Mouse (Mus musculus) liver, adult 2 months (tissue): Measurements from ENCODE around the gene Rnf183. TPM values are rescaled to one million over a fixed set of nuclear protein-coding genes. Genes with fewer than 3 reads are reported as not detected.

ENCODE experiments used
- DNase-seq: peaks from one replicate; pipeline ENCODE4 v3.0.0-alpha.2; 2011; ENCODE audit warnings: low read depth, low spot score; ENCODE audit errors: extremely low read depth
- H3K27ac ChIP-seq: fragments of 200-500 bp; replicated peaks from 2 replicates; pipeline ENCODE4 v1.5.1; 2012; ENCODE audit warnings: low read depth, mild to moderate bottlenecking, control low read depth, inconsistent platforms, low read length; ENCODE audit not compliant: insufficient read depth
- H3K27me3 ChIP-seq: fragments of 200-500 bp; 2 replicates; pipeline ENCODE4 v1.6.1; 2012; ENCODE audit warnings: mild to moderate bottlenecking, moderate library complexity, low read length, inconsistent platforms; ENCODE audit not compliant: control insufficient read depth, insufficient read depth
- H3K36me3 ChIP-seq: fragments of 200-500 bp; 2 replicates; pipeline ENCODE4 v1.6.1; 2012; ENCODE audit warnings: low read length, inconsistent platforms; ENCODE audit not compliant: control insufficient read depth, insufficient read depth
- H3K4me1 ChIP-seq: fragments of 200-500 bp; 2 replicates; pipeline ENCODE4 v1.6.1; 2011; ENCODE audit warnings: low read length; ENCODE audit not compliant: control insufficient read depth, insufficient read depth
- H3K4me3 ChIP-seq: fragments of 200-500 bp; 2 replicates; pipeline ENCODE4 v1.5.1; 2011; ENCODE audit warnings: low read depth, mild to moderate bottlenecking, control low read depth, low read length, moderate library complexity; ENCODE audit not compliant: insufficient read depth
- H3K79me2 ChIP-seq: fragments of 200-500 bp; 2 replicates; pipeline ENCODE4 v1.6.1; 2012; ENCODE audit warnings: inconsistent platforms, mild to moderate bottlenecking, low read length, moderate library complexity; ENCODE audit not compliant: control insufficient read depth, insufficient read depth
- H3K9ac ChIP-seq: fragments of 200-500 bp; 2 replicates; pipeline ENCODE4 v1.6.1; 2012; ENCODE audit warnings: low read depth, mild to moderate bottlenecking, control low read depth, inconsistent platforms, low read length
- CTCF ChIP-seq: fragments of 200-500 bp; IDR thresholded peaks from 2 replicates; pipeline ENCODE4 v1.5.1; 2011; ENCODE audit warnings: low read depth, low read length, control low read depth
- POLR2A ChIP-seq: fragments of 200-500 bp; IDR thresholded peaks from 2 replicates; pipeline ENCODE4 v1.6.1; 2011; ENCODE audit warnings: low read length, control low read depth; ENCODE audit not compliant: insufficient read depth; ENCODE audit errors: extremely low read depth
- WGBS: fragments of 180-500 bp; shearing (Covaris S2); methylation state at CpG from one replicate; pipeline ENCODE4 v1.1.7; 2018; 5-methylcytosine and 5-hydroxymethylcytosine counted together
- polyA plus RNA-seq: library from polyadenylated mRNA; depleted of rRNA; stranded (reverse); fragments of >200 nt; gene quantifications from 2 replicates; pipeline ENCODE4 v1.2.3, GENCODE M21; 2012
- total RNA-seq: library from RNA; depleted of rRNA; stranded (reverse); fragments of >200 nt; gene quantifications from 2 replicates; pipeline ENCODE4 v1.2.3, GENCODE M21; 2014

The Rnf183 gene
- total and polyA plus RNA-seq, 2 experiments, result not detected

- Histone ChIP-seq H3K4me3 (no peak overlapping the region), H3K36me3 (peaks cover 20% of the 10 kb centered on the region), H3K27me3 (no peaks in the 10 kb centered on the region), H3K27ac (no peak overlapping the region), H3K79me2 (no peaks in the 10 kb centered on the region), H3K4me1 (no peaks in the 10 kb centered on the region), H3K9ac (no peak overlapping the region)
- WGBS, result 60% methylated on average over 17 of the region's 17 CpGs
- DNase-seq, result no peak
- TF ChIP-seq CTCF (no peak), POLR2A (no peak)
Measured at GRCm38 (mm10) chr4:62427978-62428758, 6.9 kb downstream of the Rnf183 start.

- no peaks in the 10 kb centered on the region for H3K27me3 ChIP-seq
- no peak for DNase-seq
- 96% methylated on average over 4 of the region's 4 CpGs for WGBS
- no peak overlapping the region for H3K27ac ChIP-seq
- peaks cover 39% of the 10 kb centered on the region for H3K36me3 ChIP-seq
- TF ChIP-seq CTCF (no peak), POLR2A (no peak)
- H3K4me1 ChIP-seq, result no peaks in the 10 kb centered on the region
- H3K4me3 ChIP-seq, result no peak overlapping the region
- no peak overlapping the region for H3K9ac ChIP-seq
- H3K79me2 ChIP-seq, result no peaks in the 10 kb centered on the region
Measured at GRCm38 (mm10) chr4:62425891-62426290, 9.2 kb downstream of the Rnf183 start.

- Histone ChIP-seq H3K4me1 (no peaks in the 10 kb centered on the region), H3K79me2 (no peaks in the 10 kb centered on the region), H3K27ac (no peak overlapping the region), H3K9ac (no peak overlapping the region), H3K36me3 (peaks cover 92% of the 10 kb centered on the region), H3K4me3 (no peak overlapping the region), H3K27me3 (no peaks in the 10 kb centered on the region)
- TF ChIP-seq POLR2A (no peak), CTCF (no peak)
- WGBS, result 98% methylated on average over 6 of the region's 6 CpGs
- DNase-seq, result no peak
Measured at GRCm38 (mm10) chr4:62419091-62419490, 16.0 kb downstream of the Rnf183 start.

DNA sequence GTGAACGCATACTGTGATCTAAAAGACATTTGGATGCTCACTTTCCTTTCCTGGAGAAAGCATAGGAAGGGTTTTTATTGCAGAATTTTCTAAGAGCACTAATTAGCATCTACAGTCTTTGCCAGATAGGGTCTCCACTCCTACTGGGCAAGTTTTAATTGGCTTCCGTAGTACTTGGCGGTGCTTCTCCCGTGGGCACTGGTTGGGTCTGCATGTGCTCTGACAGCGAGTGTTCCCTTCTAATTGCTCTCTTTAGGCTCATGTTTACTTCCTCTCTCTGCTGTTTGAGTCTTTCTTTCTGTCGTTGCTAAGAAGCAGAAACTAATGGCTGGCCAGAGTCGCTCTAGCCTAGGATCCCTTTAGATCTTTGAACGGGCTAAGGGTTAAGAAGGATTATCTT, 16.6 kb downstream of the Rnf183 start:
- H3K4me1 ChIP-seq, result no peaks in the 10 kb centered on the region
- H3K4me3 ChIP-seq, result no peak overlapping the region
- 94% methylated on average over 8 of the region's 8 CpGs for WGBS
- H3K9ac ChIP-seq, result no peak overlapping the region
- no peak for TF ChIP-seq POLR2A
- no peak for TF ChIP-seq CTCF
- H3K27ac ChIP-seq, result no peak overlapping the region
- H3K36me3 ChIP-seq, result peaks cover 88% of the 10 kb centered on the region
- H3K79me2 ChIP-seq, result no peaks in the 10 kb centered on the region
- H3K27me3 ChIP-seq, result no peaks in the 10 kb centered on the region
- no peak for DNase-seq

DNA sequence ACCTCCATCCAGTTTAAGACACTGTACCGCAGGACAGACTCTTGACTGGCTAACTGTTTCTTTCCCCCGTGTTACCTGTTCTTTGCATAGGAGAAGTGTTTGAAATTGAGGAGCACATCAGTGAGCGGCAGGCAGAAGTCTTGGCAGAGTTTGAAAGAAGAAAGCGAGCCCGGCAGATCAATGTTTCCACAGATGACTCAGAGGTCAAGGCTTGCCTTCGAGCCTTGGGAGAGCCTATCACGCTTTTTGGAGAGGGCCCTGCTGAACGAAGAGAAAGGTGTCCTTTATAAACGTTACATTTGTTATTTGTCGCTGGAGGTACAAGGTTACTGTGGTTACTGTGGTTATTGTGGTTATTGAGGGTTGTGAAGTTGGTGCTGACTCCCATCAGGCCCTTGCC, 23.4 kb downstream of the Rnf183 start:
- TF ChIP-seq CTCF, result no peak
- no peak for TF ChIP-seq POLR2A
- no peak overlapping the region for H3K27ac ChIP-seq
- H3K4me3 ChIP-seq, result no peak overlapping the region
- no peaks in the 10 kb centered on the region for H3K27me3 ChIP-seq
- no peaks in the 10 kb centered on the region for H3K79me2 ChIP-seq
- no peak for DNase-seq
- peaks cover 2% of the 10 kb centered on the region for H3K4me1 ChIP-seq
- peaks cover 36% of the 10 kb centered on the region for H3K36me3 ChIP-seq
- WGBS, result 89% methylated on average over 10 of the region's 10 CpGs
- no peak overlapping the region for H3K9ac ChIP-seq

DNA sequence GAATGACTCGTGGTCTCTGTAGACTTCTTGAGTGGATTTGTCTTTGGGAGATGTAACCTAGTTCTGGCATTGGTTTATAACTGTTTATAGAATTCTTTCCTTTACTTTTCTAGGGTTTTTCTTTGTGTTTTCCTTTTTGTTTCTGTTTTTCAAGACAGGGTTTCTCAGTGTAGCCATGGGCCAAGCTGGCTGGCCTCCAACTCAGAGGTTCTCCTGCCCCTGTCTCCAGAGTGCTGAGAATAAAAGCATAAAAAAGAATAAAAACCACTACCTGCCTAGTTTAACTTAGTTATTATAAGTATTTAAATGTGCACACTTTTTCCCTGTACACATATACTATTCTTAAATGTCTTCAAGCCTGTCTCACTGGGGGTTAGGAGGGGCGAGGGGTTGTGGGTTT, 24.7 kb downstream of the Rnf183 start:
- no peaks in the 10 kb centered on the region for H3K27me3 ChIP-seq
- peaks cover 24% of the 10 kb centered on the region for H3K36me3 ChIP-seq
- no peak for DNase-seq
- H3K9ac ChIP-seq, result no peak overlapping the region
- no peak for TF ChIP-seq POLR2A
- TF ChIP-seq CTCF, result no peak
- no peak overlapping the region for H3K27ac ChIP-seq
- no peak overlapping the region for H3K4me3 ChIP-seq
- peaks cover 11% of the 10 kb centered on the region; the same call in 1 of the 2 replicates for H3K79me2 ChIP-seq
- H3K4me1 ChIP-seq, result peaks cover 4% of the 10 kb centered on the region
- 88% methylated on average over 2 of the region's 2 CpGs for WGBS
